Mouse (Mus musculus): ENCODE measurements at regions not wholly inside any gene's neighbourhood (a gene's known extent, or its start where the extent isn't known, plus 50 kb on each side); places are given as distances from the start of the nearest gene placed in this dataset.

DNA sequence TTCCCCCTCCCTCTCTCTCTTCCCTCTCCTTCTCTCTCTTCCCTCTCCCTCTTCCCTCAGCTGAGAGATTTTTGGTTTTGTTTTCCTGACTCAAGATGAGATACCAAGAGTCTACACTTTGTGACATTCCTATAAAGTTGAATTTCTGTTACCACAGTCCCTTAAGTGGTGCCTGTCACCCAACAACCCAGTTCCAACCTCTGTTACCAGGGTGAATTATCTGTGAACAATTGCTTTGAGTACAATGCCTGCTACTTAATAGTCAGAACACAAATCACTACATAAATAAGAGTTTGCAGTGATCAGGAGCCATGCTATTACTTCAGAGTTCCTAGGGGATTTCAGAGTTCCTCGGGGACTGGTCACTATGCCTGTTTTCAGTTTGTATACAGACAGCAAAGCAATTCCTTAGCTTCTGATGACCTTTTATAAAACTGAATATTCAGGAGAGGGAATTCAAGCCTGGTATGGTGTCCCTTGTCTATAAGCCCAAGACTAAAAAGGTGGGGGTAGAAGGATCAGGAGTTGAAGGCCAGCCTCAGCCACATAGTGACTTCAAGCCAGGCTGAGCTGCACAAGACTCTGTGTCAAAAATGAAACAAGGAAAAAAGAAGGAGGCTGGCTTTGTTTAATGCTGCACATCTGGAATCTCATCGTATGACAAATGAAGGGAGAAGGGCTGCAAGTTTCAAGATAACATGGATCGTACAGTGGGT is 99.2 kb upstream of the F13a1 start:
- H3K4me1 ChIP-seq (ENCODE audit: control insufficient read depth, insufficient read depth, low read length), result no peaks in the 10 kb centered on the region
- H3K36me3 ChIP-seq (ENCODE audit: control insufficient read depth, insufficient read depth, low read length), result no peaks in the 10 kb centered on the region
- no peaks in the 10 kb centered on the region for H3K27me3 ChIP-seq (ENCODE audit: control insufficient read depth, insufficient read depth, low read length)
- H3K4me3 ChIP-seq (ENCODE audit: control insufficient read depth, low read depth, low read length), result no peak overlapping the region
- TF ChIP-seq POLR2A (IDR thresholded peaks at IDR 0.05; ENCODE audit: control insufficient read depth, low read depth, low read length), result no peak
- no peak for TF ChIP-seq CTCF (IDR thresholded peaks at IDR 0.05; ENCODE audit: control insufficient read depth, insufficient read depth, insufficient replicate concordance, low read depth, low read length)
- no peak overlapping the region for H3K27ac ChIP-seq (ENCODE audit: control insufficient read depth, insufficient read depth, low read depth, low read length)

GRCm38 (mm10) chr13:37148627-37149026 is 98.6 kb upstream of the F13a1 start:
- Histone ChIP-seq H3K4me3 (ENCODE audit: control insufficient read depth, low read depth, low read length) (no peak overlapping the region), H3K27ac (ENCODE audit: control insufficient read depth, insufficient read depth, low read depth, low read length) (no peak overlapping the region), H3K27me3 (ENCODE audit: control insufficient read depth, insufficient read depth, low read length) (no peaks in the 10 kb centered on the region)

GRCm38 (mm10) chr13:37147790-37148189 is 97.7 kb upstream of the F13a1 start:
- Histone ChIP-seq H3K4me1 (ENCODE audit: control insufficient read depth, insufficient read depth, low read length) (no peaks in the 10 kb centered on the region), H3K36me3 (ENCODE audit: control insufficient read depth, insufficient read depth, low read length) (no peaks in the 10 kb centered on the region), H3K4me3 (ENCODE audit: control insufficient read depth, low read depth, low read length) (no peak overlapping the region), H3K27ac (ENCODE audit: control insufficient read depth, insufficient read depth, low read depth, low read length) (no peak overlapping the region), H3K27me3 (ENCODE audit: control insufficient read depth, insufficient read depth, low read length) (no peaks in the 10 kb centered on the region)
- TF ChIP-seq CTCF (IDR thresholded peaks at IDR 0.05; ENCODE audit: control insufficient read depth, insufficient read depth, insufficient replicate concordance, low read depth, low read length) (no peak), POLR2A (IDR thresholded peaks at IDR 0.05; ENCODE audit: control insufficient read depth, low read depth, low read length) (no peak)

More at GRCm38 (mm10) chr13:37148627-37149026, 98.6 kb upstream of the F13a1 start:
- no peak for TF ChIP-seq POLR2A (IDR thresholded peaks at IDR 0.05; ENCODE audit: control insufficient read depth, low read depth, low read length)
- no peak for TF ChIP-seq CTCF (IDR thresholded peaks at IDR 0.05; ENCODE audit: control insufficient read depth, insufficient read depth, insufficient replicate concordance, low read depth, low read length)
- no peaks in the 10 kb centered on the region for H3K4me1 ChIP-seq (ENCODE audit: control insufficient read depth, insufficient read depth, low read length)
- H3K36me3 ChIP-seq (ENCODE audit: control insufficient read depth, insufficient read depth, low read length), result no peaks in the 10 kb centered on the region

- no peaks in the 10 kb centered on the region for H3K4me1 ChIP-seq (ENCODE audit: control insufficient read depth, insufficient read depth, low read length)
Observed at GRCm38 (mm10) chr13:37142812-37143211, 92.8 kb upstream of the F13a1 start.

GRCm38 (mm10) chr13:37135115-37135514 is 85.1 kb upstream of the F13a1 start:
- no peaks in the 10 kb centered on the region for H3K36me3 ChIP-seq (ENCODE audit: control insufficient read depth, insufficient read depth, low read length)
- no peaks in the 10 kb centered on the region for H3K4me1 ChIP-seq (ENCODE audit: control insufficient read depth, insufficient read depth, low read length)
- no peak overlapping the region for H3K4me3 ChIP-seq (ENCODE audit: control insufficient read depth, low read depth, low read length)
- TF ChIP-seq CTCF (IDR thresholded peaks at IDR 0.05; ENCODE audit: control insufficient read depth, insufficient read depth, insufficient replicate concordance, low read depth, low read length) (no peak), POLR2A (IDR thresholded peaks at IDR 0.05; ENCODE audit: control insufficient read depth, low read depth, low read length) (no peak)
- H3K27ac ChIP-seq (ENCODE audit: control insufficient read depth, insufficient read depth, low read depth, low read length), result no peak overlapping the region
- no peaks in the 10 kb centered on the region for H3K27me3 ChIP-seq (ENCODE audit: control insufficient read depth, insufficient read depth, low read length)

More at GRCm38 (mm10) chr13:37142812-37143211, 92.8 kb upstream of the F13a1 start:
- TF ChIP-seq CTCF (IDR thresholded peaks at IDR 0.05; ENCODE audit: control insufficient read depth, insufficient read depth, insufficient replicate concordance, low read depth, low read length), result no peak
- H3K4me3 ChIP-seq (ENCODE audit: control insufficient read depth, low read depth, low read length), result no peak overlapping the region
- no peak overlapping the region for H3K27ac ChIP-seq (ENCODE audit: control insufficient read depth, insufficient read depth, low read depth, low read length)
- H3K36me3 ChIP-seq (ENCODE audit: control insufficient read depth, insufficient read depth, low read length), result no peaks in the 10 kb centered on the region
- H3K27me3 ChIP-seq (ENCODE audit: control insufficient read depth, insufficient read depth, low read length), result no peaks in the 10 kb centered on the region

DNA sequence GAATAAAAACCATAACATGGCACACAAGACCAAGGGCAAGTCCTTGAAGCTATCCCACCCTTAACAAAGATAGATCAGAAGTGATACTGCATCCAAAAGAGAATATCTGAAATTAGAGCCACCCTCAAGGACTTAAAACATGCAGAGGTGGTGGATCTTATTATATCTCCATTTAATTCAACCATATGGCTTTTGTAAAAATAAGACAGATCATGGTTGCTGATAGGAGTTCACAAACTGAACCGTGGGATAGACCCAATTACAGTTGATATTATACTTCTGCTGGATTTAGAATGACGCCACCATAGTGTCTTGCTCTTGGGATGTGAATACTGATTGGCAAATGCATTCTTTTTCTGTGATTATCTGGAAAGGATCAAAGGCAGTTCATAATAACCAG is 84.5 kb upstream of the F13a1 start:
- TF ChIP-seq CTCF (IDR thresholded peaks at IDR 0.05; ENCODE audit: control insufficient read depth, insufficient read depth, insufficient replicate concordance, low read depth, low read length) (no peak), POLR2A (IDR thresholded peaks at IDR 0.05; ENCODE audit: control insufficient read depth, low read depth, low read length) (no peak)
- no peaks in the 10 kb centered on the region for H3K27me3 ChIP-seq (ENCODE audit: control insufficient read depth, insufficient read depth, low read length)
- H3K4me1 ChIP-seq (ENCODE audit: control insufficient read depth, insufficient read depth, low read length), result no peaks in the 10 kb centered on the region
- H3K27ac ChIP-seq (ENCODE audit: control insufficient read depth, insufficient read depth, low read depth, low read length), result no peak overlapping the region
- H3K4me3 ChIP-seq (ENCODE audit: control insufficient read depth, low read depth, low read length), result no peak overlapping the region
- no peaks in the 10 kb centered on the region for H3K36me3 ChIP-seq (ENCODE audit: control insufficient read depth, insufficient read depth, low read length)

- no peak overlapping the region for H3K4me3 ChIP-seq (ENCODE audit: control insufficient read depth, low read depth, low read length)
- H3K27me3 ChIP-seq (ENCODE audit: control insufficient read depth, insufficient read depth, low read length), result no peaks in the 10 kb centered on the region
- no peaks in the 10 kb centered on the region for H3K4me1 ChIP-seq (ENCODE audit: control insufficient read depth, insufficient read depth, low read length)
- no peaks in the 10 kb centered on the region for H3K36me3 ChIP-seq (ENCODE audit: control insufficient read depth, insufficient read depth, low read length)
- TF ChIP-seq CTCF (IDR thresholded peaks at IDR 0.05; ENCODE audit: control insufficient read depth, insufficient read depth, insufficient replicate concordance, low read depth, low read length) (no peak), POLR2A (IDR thresholded peaks at IDR 0.05; ENCODE audit: control insufficient read depth, low read depth, low read length) (no peak)
- no peak overlapping the region for H3K27ac ChIP-seq (ENCODE audit: control insufficient read depth, insufficient read depth, low read depth, low read length)
Observed at GRCm38 (mm10) chr13:37130637-37131036, 80.6 kb upstream of the F13a1 start.

Measured in testis, adult 2 months (tissue).